Mouse (Mus musculus): ENCODE results near the gene Rnft1.

DNA sequence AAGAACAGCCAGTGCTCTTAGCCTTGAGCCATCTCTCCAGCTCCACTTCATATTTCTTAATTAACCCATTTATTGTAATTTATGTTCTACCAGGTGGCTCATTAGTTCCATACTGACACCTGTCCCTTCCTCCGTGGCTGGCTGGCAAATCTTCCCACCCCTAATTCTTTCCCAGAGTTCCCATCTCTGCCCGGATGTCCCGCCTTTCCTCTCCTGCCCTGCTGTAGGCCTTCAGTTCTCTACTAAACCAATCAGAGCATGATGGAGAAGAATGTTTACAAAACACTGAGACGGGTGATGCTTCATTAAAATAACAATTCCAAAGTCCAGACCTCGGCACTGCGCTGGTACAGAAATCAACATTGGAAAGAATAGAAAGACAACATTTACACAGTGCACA, 25.6 kb upstream of the Rnft1 start:
- TF ChIP-seq CTCF (conservative IDR thresholded peaks at IDR 0.05 in 1 of 2, IDR thresholded peaks at IDR 0.05 in 1 of 2; ENCODE audit: low read depth in 2 of 2, low read length in 2 of 2) (no peak), NRF1 (IDR thresholded peaks at IDR 0.05; ENCODE audit: low read depth, low read length) (no peak), POLR2A (IDR thresholded peaks at IDR 0.05; ENCODE audit: low read depth, low read length) (no peak), MAZ (IDR thresholded peaks at IDR 0.05; ENCODE audit: low read depth, low read length) (no peak), E2F4 (IDR thresholded peaks at IDR 0.05; ENCODE audit: insufficient replicate concordance, low read depth, low read length) (no peak), ZNF384 (IDR thresholded peaks at IDR 0.05; ENCODE audit: low read depth, low read length) (no peak), TCF12 (IDR thresholded peaks at IDR 0.05; ENCODE audit: low read depth, low read length) (no peak), KAT2A (IDR thresholded peaks at IDR 0.05; ENCODE audit: insufficient replicate concordance, low read length) (no peak), GABPA (IDR thresholded peaks at IDR 0.05; ENCODE audit: insufficient replicate concordance, low read depth, low read length) (no peak), ZC3H11A (IDR thresholded peaks at IDR 0.05; ENCODE audit: low read depth, low read length) (no peak)
